Mouse (Mus musculus): ENCODE results near the gene Tssk6. TPM values are rescaled to one million over a fixed set of nuclear protein-coding genes. Genes with fewer than 3 reads are reported as not detected.

Gene Tssk6
- polyA plus RNA-seq, 2 experiments: 0.84 to 4.1 TPM

- Histone ChIP-seq H3K9me3 (ENCODE audit: control insufficient read depth, low read length) (no peaks in the 10 kb centered on the region), H3K4me2 (replicated peaks; ENCODE audit: low read depth, low read length, severe bottlenecking) (peak within 1 kb of the TSS; percentile 45), H3K27me3 (ENCODE audit: control insufficient read depth, insufficient read depth, low read length) (peaks cover 83% of the 10 kb centered on the region), H3K4me1 (ENCODE audit: control insufficient read depth, insufficient read depth, low read length) (peaks cover 7% of the 10 kb centered on the region; the same call in 1 of the 2 replicates), H3K27ac (replicated peaks; ENCODE audit: low read depth, low read length) (no peak within 1 kb of the TSS), H3K4me3 (replicated peaks; ENCODE audit: low read length) (peak within 1 kb of the TSS; percentile 29), H3K9ac (ENCODE audit: low read depth, low read length, severe bottlenecking) (peak within 1 kb of the TSS; percentile 9; the same call in 1 of the 2 replicates), H3K36me3 (ENCODE audit: control insufficient read depth, insufficient read depth, low read length) (peaks cover 3% of the 10 kb centered on the region; the same call in 1 of the 2 replicates)
- under 1% methylated on average over 41 of the region's 60 CpGs for WGBS
- ATAC-seq (ENCODE audit: low FRiP score, low read depth): 0 out of 2 replicates have a peak, but pooled peaks have one; percentile 8
- TF ChIP-seq POLR2A (IDR thresholded peaks at IDR 0.05; ENCODE audit: borderline replicate concordance, extremely low read depth, insufficient read depth, insufficient read length): no peak
- DNase-seq (ENCODE audit: low spot score): no peak
Observed at GRCm38 (mm10) chr8:69887289-69888243, 14.4 kb upstream of the Tssk6 start, which contains the start of gene Cilp2. Gene Cilp2, minus strand, starts transcription at chr8:69887687.

GRCm38 (mm10) chr8:69888244-69888866 is 13.6 kb upstream of the Tssk6 start:
- H3K9me3 ChIP-seq (ENCODE audit: control insufficient read depth, low read length): no peaks in the 10 kb centered on the region
- peaks cover 5% of the 10 kb centered on the region; the same call in 1 of the 2 replicates for H3K4me1 ChIP-seq (ENCODE audit: control insufficient read depth, insufficient read depth, low read length)
- peaks cover 10% of the 10 kb centered on the region for H3K36me3 ChIP-seq (ENCODE audit: control insufficient read depth, insufficient read depth, low read length)
- H3K27ac ChIP-seq (replicated peaks; ENCODE audit: low read depth, low read length): no peak overlapping the region
- no peak for ATAC-seq (ENCODE audit: low FRiP score, low read depth)
- TF ChIP-seq POLR2A (IDR thresholded peaks at IDR 0.05; ENCODE audit: borderline replicate concordance, extremely low read depth, insufficient read depth, insufficient read length): no peak
- peak overlapping the region; percentile 29 for H3K4me3 ChIP-seq (replicated peaks; ENCODE audit: low read length)
- peak overlapping the region; percentile 45 for H3K4me2 ChIP-seq (replicated peaks; ENCODE audit: low read depth, low read length, severe bottlenecking)
- no peak for DNase-seq (ENCODE audit: low spot score)
- peaks cover 75% of the 10 kb centered on the region for H3K27me3 ChIP-seq (ENCODE audit: control insufficient read depth, insufficient read depth, low read length)
- no peak overlapping the region for H3K9ac ChIP-seq (ENCODE audit: low read depth, low read length, severe bottlenecking)
- WGBS: 9% methylated on average over 24 of the region's 24 CpGs

GRCm38 (mm10) chr8:69888902-69889301 is 13.1 kb upstream of the Tssk6 start:
- Histone ChIP-seq H3K36me3 (ENCODE audit: control insufficient read depth, insufficient read depth, low read length) (peaks cover 16% of the 10 kb centered on the region), H3K4me2 (replicated peaks; ENCODE audit: low read depth, low read length, severe bottlenecking) (peak overlapping the region; percentile 45), H3K4me3 (replicated peaks; ENCODE audit: low read length) (peak overlapping the region; percentile 29), H3K27me3 (ENCODE audit: control insufficient read depth, insufficient read depth, low read length) (peaks cover 69% of the 10 kb centered on the region), H3K27ac (replicated peaks; ENCODE audit: low read depth, low read length) (no peak overlapping the region), H3K4me1 (ENCODE audit: control insufficient read depth, insufficient read depth, low read length) (peaks cover 5% of the 10 kb centered on the region; the same call in 1 of the 2 replicates), H3K9me3 (ENCODE audit: control insufficient read depth, low read length) (no peaks in the 10 kb centered on the region), H3K9ac (ENCODE audit: low read depth, low read length, severe bottlenecking) (peak overlapping the region; percentile 31; the same call in 1 of the 2 replicates)
- WGBS: 6% methylated on average over 32 of the region's 32 CpGs
- DNase-seq (ENCODE audit: low spot score) (no peak), ATAC-seq (ENCODE audit: low FRiP score, low read depth) (no peak)
- TF ChIP-seq POLR2A (IDR thresholded peaks at IDR 0.05; ENCODE audit: borderline replicate concordance, extremely low read depth, insufficient read depth, insufficient read length): no peak

GRCm38 (mm10) chr8:69890813-69891241 is 11.2 kb upstream of the Tssk6 start:
- Histone ChIP-seq H3K4me2 (replicated peaks; ENCODE audit: low read depth, low read length, severe bottlenecking) (no peak overlapping the region), H3K36me3 (ENCODE audit: control insufficient read depth, insufficient read depth, low read length) (peaks cover 24% of the 10 kb centered on the region), H3K9me3 (ENCODE audit: control insufficient read depth, low read length) (no peaks in the 10 kb centered on the region), H3K9ac (ENCODE audit: low read depth, low read length, severe bottlenecking) (no peak overlapping the region), H3K27ac (replicated peaks; ENCODE audit: low read depth, low read length) (no peak overlapping the region), H3K4me1 (ENCODE audit: control insufficient read depth, insufficient read depth, low read length) (peaks cover 5% of the 10 kb centered on the region; the same call in 1 of the 2 replicates), H3K27me3 (ENCODE audit: control insufficient read depth, insufficient read depth, low read length) (peaks cover 50% of the 10 kb centered on the region), H3K4me3 (replicated peaks; ENCODE audit: low read length) (no peak overlapping the region)
- ATAC-seq (ENCODE audit: low FRiP score, low read depth) (no peak; the same call in 1 of the 2 replicates), DNase-seq (ENCODE audit: low spot score) (peak; percentile 44)
- 40% methylated on average over 19 of the region's 19 CpGs for WGBS
- TF ChIP-seq POLR2A (IDR thresholded peaks at IDR 0.05; ENCODE audit: borderline replicate concordance, extremely low read depth, insufficient read depth, insufficient read length): no peak

- no peak overlapping the region for H3K4me3 ChIP-seq (replicated peaks; ENCODE audit: low read length)
- WGBS: 44% methylated on average over 17 of the region's 17 CpGs
- DNase-seq (ENCODE audit: low spot score): no peak
Observed at GRCm38 (mm10) chr8:69893863-69894262, 8.1 kb upstream of the Tssk6 start.

More at GRCm38 (mm10) chr8:69893863-69894262, 8.1 kb upstream of the Tssk6 start:
- Histone ChIP-seq H3K4me1 (ENCODE audit: control insufficient read depth, insufficient read depth, low read length) (0 out of 2 replicates have a peak, but pooled peaks cover 3% of the 10 kb centered on the region), H3K9me3 (ENCODE audit: control insufficient read depth, low read length) (no peaks in the 10 kb centered on the region), H3K4me2 (replicated peaks; ENCODE audit: low read depth, low read length, severe bottlenecking) (no peak overlapping the region), H3K9ac (ENCODE audit: low read depth, low read length, severe bottlenecking) (no peak overlapping the region), H3K36me3 (ENCODE audit: control insufficient read depth, insufficient read depth, low read length) (peaks cover 24% of the 10 kb centered on the region), H3K27me3 (ENCODE audit: control insufficient read depth, insufficient read depth, low read length) (peaks cover 21% of the 10 kb centered on the region), H3K27ac (replicated peaks; ENCODE audit: low read depth, low read length) (no peak overlapping the region)
- TF ChIP-seq POLR2A (IDR thresholded peaks at IDR 0.05; ENCODE audit: borderline replicate concordance, extremely low read depth, insufficient read depth, insufficient read length): no peak
- ATAC-seq (ENCODE audit: low FRiP score, low read depth): no peak

All from limb, embryonic 14.5 days (tissue).